Mouse (Mus musculus): ENCODE measurements around the gene 3100002H09Rik. TPM values are rescaled to one million over a fixed set of nuclear protein-coding genes. Genes with fewer than 3 reads are reported as not detected.

Gene 3100002H09Rik
- polyA plus RNA-seq, 1 experiment: not detected

DNA sequence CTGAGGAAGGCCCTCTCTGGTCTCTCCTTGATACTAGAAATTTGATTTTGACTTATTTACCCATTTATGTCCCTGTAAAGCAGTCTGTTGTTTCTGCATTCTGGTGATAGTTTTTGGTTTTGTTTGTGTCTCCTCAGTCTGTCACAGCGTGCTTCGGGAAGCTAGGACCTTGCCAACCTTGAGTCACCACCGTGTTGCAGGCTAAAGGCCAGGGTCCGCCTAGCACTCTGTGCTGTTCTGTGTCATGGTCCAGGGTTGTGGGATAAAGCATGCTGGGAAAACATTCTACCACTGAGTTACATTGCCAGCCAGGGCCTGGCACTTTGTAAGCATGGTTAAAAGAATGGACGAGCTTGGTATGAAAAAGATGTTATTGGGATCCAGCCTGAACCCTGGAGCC lies 12.0 kb upstream of the 3100002H09Rik start:
- no peaks in the 10 kb centered on the region for H3K27me3 ChIP-seq (ENCODE audit: control insufficient read depth, insufficient read depth, low read length, poor library complexity, severe bottlenecking)
- no peak overlapping the region for H3K4me3 ChIP-seq (ENCODE audit: low read depth, low read length)
- no peak overlapping the region for H3K27ac ChIP-seq (ENCODE audit: insufficient read depth, low read length)
- H3K4me1 ChIP-seq (ENCODE audit: control insufficient read depth, insufficient read depth, low read length): peaks cover 3% of the 10 kb centered on the region
- TF ChIP-seq EP300 (IDR thresholded peaks at IDR 0.05; ENCODE audit: insufficient read depth, low read depth, low read length) (no peak), CTCF (IDR thresholded peaks at IDR 0.05; ENCODE audit: low read depth, low read length) (no peak), POLR2A (IDR thresholded peaks at IDR 0.05; ENCODE audit: insufficient read depth, low read length) (no peak)
- H3K9ac ChIP-seq (ENCODE audit: low read depth, poor library complexity, severe bottlenecking): no peak overlapping the region
- H3K9me3 ChIP-seq (replicated peaks; ENCODE audit: control insufficient read depth, insufficient read depth, low read length, poor library complexity, severe bottlenecking): no peaks in the 10 kb centered on the region
- no peaks in the 10 kb centered on the region for H3K36me3 ChIP-seq (ENCODE audit: control insufficient read depth, insufficient read depth, low read length, poor library complexity, severe bottlenecking)

DNA sequence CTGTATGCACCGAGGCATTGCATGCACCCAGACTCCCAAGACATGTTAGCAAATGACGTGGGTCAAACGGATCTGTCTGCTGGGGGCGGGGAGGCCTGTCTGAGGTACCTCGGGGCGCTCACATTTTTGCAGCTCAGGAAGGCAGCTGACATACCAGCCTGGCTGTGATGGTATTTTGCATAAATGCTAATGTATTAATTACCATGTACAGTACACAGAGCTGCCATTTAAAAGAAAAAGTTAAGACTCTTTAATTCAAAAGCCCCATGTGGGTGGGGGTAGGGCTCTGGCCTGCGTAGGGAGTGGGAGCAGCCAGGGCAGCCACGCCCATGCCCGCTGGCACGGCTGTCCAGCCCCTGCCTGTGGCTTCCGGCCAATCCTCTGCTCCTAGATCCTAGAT lies 10.8 kb upstream of the 3100002H09Rik start:
- no peaks in the 10 kb centered on the region for H3K27me3 ChIP-seq (ENCODE audit: control insufficient read depth, insufficient read depth, low read length, poor library complexity, severe bottlenecking)
- TF ChIP-seq EP300 (IDR thresholded peaks at IDR 0.05; ENCODE audit: insufficient read depth, low read depth, low read length): 0 out of 2 replicates have a peak, but pooled peaks have one; percentile 3
- TF ChIP-seq POLR2A (IDR thresholded peaks at IDR 0.05; ENCODE audit: insufficient read depth, low read length): no peak

DNA sequence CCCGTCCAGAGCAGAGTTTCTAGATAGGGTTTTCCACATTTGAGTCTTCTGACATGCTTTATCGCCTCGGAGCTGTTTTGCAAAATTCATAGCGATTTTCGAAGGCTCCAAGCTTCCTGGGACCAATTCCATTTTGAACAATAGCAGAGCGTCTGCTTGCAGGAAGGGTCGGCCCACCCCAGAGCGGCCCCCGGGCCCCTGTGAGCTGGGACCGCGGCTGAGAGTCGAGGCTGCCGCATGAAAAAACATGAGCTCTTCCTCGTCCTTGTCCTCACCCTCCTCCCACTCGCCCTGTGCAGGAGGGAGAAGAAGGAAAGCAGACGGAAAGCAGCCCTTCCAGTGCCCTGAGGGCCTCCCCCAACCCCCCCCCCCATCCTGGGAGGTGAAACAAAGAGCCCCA lies 8.0 kb upstream of the 3100002H09Rik start:
- no peak overlapping the region for H3K9ac ChIP-seq (ENCODE audit: low read depth, poor library complexity, severe bottlenecking)
- no peak overlapping the region for H3K4me3 ChIP-seq (ENCODE audit: low read depth, low read length)
- no peaks in the 10 kb centered on the region for H3K36me3 ChIP-seq (ENCODE audit: control insufficient read depth, insufficient read depth, low read length, poor library complexity, severe bottlenecking)
- peaks cover 10% of the 10 kb centered on the region for H3K4me1 ChIP-seq (ENCODE audit: control insufficient read depth, insufficient read depth, low read length)
- no peak overlapping the region for H3K27ac ChIP-seq (ENCODE audit: insufficient read depth, low read length)
- TF ChIP-seq CTCF (IDR thresholded peaks at IDR 0.05; ENCODE audit: low read depth, low read length) (no peak), POLR2A (IDR thresholded peaks at IDR 0.05; ENCODE audit: insufficient read depth, low read length) (no peak), EP300 (IDR thresholded peaks at IDR 0.05; ENCODE audit: insufficient read depth, low read depth, low read length) (no peak)
- H3K27me3 ChIP-seq (ENCODE audit: control insufficient read depth, insufficient read depth, low read length, poor library complexity, severe bottlenecking): no peaks in the 10 kb centered on the region
- H3K9me3 ChIP-seq (replicated peaks; ENCODE audit: control insufficient read depth, insufficient read depth, low read length, poor library complexity, severe bottlenecking): no peaks in the 10 kb centered on the region

More for the DNA sequence above, 10.8 kb upstream of the 3100002H09Rik start:
- H3K9me3 ChIP-seq (replicated peaks; ENCODE audit: control insufficient read depth, insufficient read depth, low read length, poor library complexity, severe bottlenecking): no peaks in the 10 kb centered on the region
- H3K4me3 ChIP-seq (ENCODE audit: low read depth, low read length): no peak overlapping the region
- H3K27ac ChIP-seq (ENCODE audit: insufficient read depth, low read length): no peak overlapping the region
- H3K9ac ChIP-seq (ENCODE audit: low read depth, poor library complexity, severe bottlenecking): no peak overlapping the region
- peaks cover 3% of the 10 kb centered on the region for H3K4me1 ChIP-seq (ENCODE audit: control insufficient read depth, insufficient read depth, low read length)
- no peaks in the 10 kb centered on the region for H3K36me3 ChIP-seq (ENCODE audit: control insufficient read depth, insufficient read depth, low read length, poor library complexity, severe bottlenecking)

DNA sequence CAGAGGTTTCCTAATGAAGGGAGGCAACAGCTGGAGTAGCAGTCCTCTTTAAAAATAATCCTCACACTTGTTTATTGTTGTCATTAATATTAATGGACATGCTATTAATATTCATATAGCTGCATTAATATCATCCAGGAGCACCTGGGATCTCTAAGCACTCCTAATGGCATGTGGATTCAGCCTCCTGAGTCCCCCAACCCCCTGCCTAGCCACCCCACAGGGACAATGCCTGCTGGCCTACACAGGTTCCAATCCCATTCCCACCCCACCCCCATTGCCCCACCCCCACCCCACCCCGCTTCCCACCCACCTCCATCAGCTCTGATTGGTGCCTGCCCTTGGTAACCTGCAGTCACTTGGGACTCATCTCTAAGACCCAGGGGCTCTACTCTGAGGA lies 6.0 kb upstream of the 3100002H09Rik start:
- no peaks in the 10 kb centered on the region for H3K9me3 ChIP-seq (replicated peaks; ENCODE audit: control insufficient read depth, insufficient read depth, low read length, poor library complexity, severe bottlenecking)
- TF ChIP-seq EP300 (IDR thresholded peaks at IDR 0.05; ENCODE audit: insufficient read depth, low read depth, low read length) (no peak), POLR2A (IDR thresholded peaks at IDR 0.05; ENCODE audit: insufficient read depth, low read length) (no peak), CTCF (IDR thresholded peaks at IDR 0.05; ENCODE audit: low read depth, low read length) (no peak)
- H3K27ac ChIP-seq (ENCODE audit: insufficient read depth, low read length): no peak overlapping the region
- no peak overlapping the region for H3K9ac ChIP-seq (ENCODE audit: low read depth, poor library complexity, severe bottlenecking)
- no peaks in the 10 kb centered on the region for H3K36me3 ChIP-seq (ENCODE audit: control insufficient read depth, insufficient read depth, low read length, poor library complexity, severe bottlenecking)
- peaks cover 10% of the 10 kb centered on the region for H3K4me1 ChIP-seq (ENCODE audit: control insufficient read depth, insufficient read depth, low read length)
- no peaks in the 10 kb centered on the region for H3K27me3 ChIP-seq (ENCODE audit: control insufficient read depth, insufficient read depth, low read length, poor library complexity, severe bottlenecking)
- no peak overlapping the region for H3K4me3 ChIP-seq (ENCODE audit: low read depth, low read length)

DNA sequence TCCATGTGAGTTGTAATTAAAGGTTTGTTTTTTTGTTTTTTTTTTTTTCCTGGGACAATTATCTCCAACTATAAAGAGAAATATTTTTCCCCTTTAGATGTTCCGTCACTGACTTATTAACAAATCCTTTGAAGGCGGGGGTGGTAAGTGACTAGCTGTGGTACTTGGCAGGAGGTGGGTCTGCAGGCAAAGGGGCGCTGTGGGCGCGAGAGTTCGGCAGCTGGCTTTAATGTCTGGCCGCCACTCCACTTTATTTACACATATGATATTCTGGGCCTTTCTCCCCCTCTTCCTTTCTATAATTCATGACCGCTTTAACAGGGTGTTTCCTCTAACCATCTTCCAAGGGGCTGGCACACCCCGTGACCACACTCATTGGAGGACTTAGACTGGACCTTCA lies 5.4 kb upstream of the 3100002H09Rik start:
- TF ChIP-seq POLR2A (IDR thresholded peaks at IDR 0.05; ENCODE audit: insufficient read depth, low read length) (no peak), CTCF (IDR thresholded peaks at IDR 0.05; ENCODE audit: low read depth, low read length) (no peak), EP300 (IDR thresholded peaks at IDR 0.05; ENCODE audit: insufficient read depth, low read depth, low read length) (no peak)
- H3K4me1 ChIP-seq (ENCODE audit: control insufficient read depth, insufficient read depth, low read length): peaks cover 9% of the 10 kb centered on the region
- no peaks in the 10 kb centered on the region for H3K27me3 ChIP-seq (ENCODE audit: control insufficient read depth, insufficient read depth, low read length, poor library complexity, severe bottlenecking)
- H3K36me3 ChIP-seq (ENCODE audit: control insufficient read depth, insufficient read depth, low read length, poor library complexity, severe bottlenecking): no peaks in the 10 kb centered on the region
- no peak overlapping the region for H3K27ac ChIP-seq (ENCODE audit: insufficient read depth, low read length)
- no peak overlapping the region for H3K9ac ChIP-seq (ENCODE audit: low read depth, poor library complexity, severe bottlenecking)
- no peaks in the 10 kb centered on the region for H3K9me3 ChIP-seq (replicated peaks; ENCODE audit: control insufficient read depth, insufficient read depth, low read length, poor library complexity, severe bottlenecking)
- H3K4me3 ChIP-seq (ENCODE audit: low read depth, low read length): no peak overlapping the region

DNA sequence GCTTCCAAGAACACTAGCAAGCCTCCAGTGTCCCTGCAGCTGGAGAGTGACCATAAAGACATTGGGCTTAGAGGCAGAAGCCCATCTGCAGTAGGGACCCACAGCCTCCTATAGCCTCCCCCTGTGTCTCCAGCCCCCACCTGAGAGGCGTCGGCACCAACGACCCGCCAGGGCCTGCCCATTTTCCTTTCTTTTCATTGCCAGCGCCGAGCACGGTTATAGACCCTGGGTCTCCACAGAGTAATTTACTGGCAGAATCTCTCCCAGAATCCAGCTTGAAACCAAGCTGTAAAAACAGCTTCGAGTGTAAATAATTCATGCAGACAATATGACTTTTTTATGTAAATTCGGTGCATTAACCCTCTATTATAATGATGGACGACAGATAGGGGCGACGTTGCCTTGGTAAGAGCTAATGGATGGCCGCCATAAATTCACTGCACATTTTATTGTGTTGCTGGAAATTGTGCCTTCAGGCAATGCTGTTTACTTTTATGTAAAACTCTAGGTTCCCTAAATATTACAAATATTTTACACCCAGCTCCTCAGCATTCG lies 4.9 kb upstream of the 3100002H09Rik start:
- TF ChIP-seq CTCF (IDR thresholded peaks at IDR 0.05; ENCODE audit: low read depth, low read length): no peak
- no peak for TF ChIP-seq POLR2A (IDR thresholded peaks at IDR 0.05; ENCODE audit: insufficient read depth, low read length)
- TF ChIP-seq EP300 (IDR thresholded peaks at IDR 0.05; ENCODE audit: insufficient read depth, low read depth, low read length): no peak
- peaks cover 9% of the 10 kb centered on the region for H3K4me1 ChIP-seq (ENCODE audit: control insufficient read depth, insufficient read depth, low read length)
- no peak overlapping the region for H3K9ac ChIP-seq (ENCODE audit: low read depth, poor library complexity, severe bottlenecking)
- no peaks in the 10 kb centered on the region for H3K27me3 ChIP-seq (ENCODE audit: control insufficient read depth, insufficient read depth, low read length, poor library complexity, severe bottlenecking)
- no peak overlapping the region for H3K27ac ChIP-seq (ENCODE audit: insufficient read depth, low read length)
- H3K36me3 ChIP-seq (ENCODE audit: control insufficient read depth, insufficient read depth, low read length, poor library complexity, severe bottlenecking): no peaks in the 10 kb centered on the region
- no peaks in the 10 kb centered on the region for H3K9me3 ChIP-seq (replicated peaks; ENCODE audit: control insufficient read depth, insufficient read depth, low read length, poor library complexity, severe bottlenecking)
- H3K4me3 ChIP-seq (ENCODE audit: low read depth, low read length): no peak overlapping the region
